Mouse (Mus musculus) limb, embryonic 14.5 days (tissue): ENCODE measurements at regions not wholly inside any gene's neighbourhood (a gene's known extent, or its start where the extent isn't known, plus 50 kb on each side); places are given as distances from the start of the nearest gene placed in this dataset.

Experiments
- ATAC-seq: fragments of 200-750 bp; cut with Nextera tagmentation; 2 replicates; pipeline ENCODE4 v1.8.0; 2017; ENCODE audit warnings: low read depth, moderate number of reproducible peaks, moderate TSS enrichment; ENCODE audit not compliant: low FRiP score
- DNase-seq: peaks from one replicate; pipeline ENCODE4 v3.0.0-alpha.2; 2015; ENCODE audit warnings: low spot score
- H3K27ac ChIP-seq: fragments of 300-500 bp; sonication (generic); replicated peaks from 2 replicates; pipeline ENCODE4 v1.5.1; 2014; ENCODE audit warnings: low read depth, mild to moderate bottlenecking, low read length, moderate library complexity, mixed read lengths
- H3K27me3 ChIP-seq: fragments of 300-500 bp; sonication (generic); 2 replicates; pipeline ENCODE4 v1.6.1; 2014; ENCODE audit warnings: low read length, mixed read lengths; ENCODE audit not compliant: control insufficient read depth, insufficient read depth
- H3K36me3 ChIP-seq: fragments of 300-500 bp; sonication (generic); 2 replicates; pipeline ENCODE4 v1.6.1; 2014; ENCODE audit warnings: mild to moderate bottlenecking, low read length, moderate library complexity, mixed read lengths; ENCODE audit not compliant: control insufficient read depth, insufficient read depth
- H3K4me1 ChIP-seq: fragments of 300-500 bp; sonication (generic); 2 replicates; pipeline ENCODE4 v1.6.1; 2014; ENCODE audit warnings: antibody characterized with exemption, low read length, mixed read lengths; ENCODE audit not compliant: control insufficient read depth, insufficient read depth
- H3K4me2 ChIP-seq: fragments of 300-500 bp; sonication (generic); replicated peaks from 2 replicates; pipeline ENCODE4 v1.6.1; 2014; ENCODE audit warnings: low read depth, mild to moderate bottlenecking, low read length, moderate library complexity; ENCODE audit not compliant: severe bottlenecking
- H3K4me3 ChIP-seq: fragments of 300-500 bp; sonication (generic); replicated peaks from 2 replicates; pipeline ENCODE4 v1.5.1; 2014; ENCODE audit warnings: low read length
- H3K9ac ChIP-seq: fragments of 300-500 bp; sonication (generic); 2 replicates; pipeline ENCODE4 v1.6.1; 2014; ENCODE audit warnings: mild to moderate bottlenecking, low read depth, low read length, moderate library complexity; ENCODE audit not compliant: severe bottlenecking
- H3K9me3 ChIP-seq: fragments of 300-500 bp; sonication (generic); 2 replicates; pipeline ENCODE4 v1.6.1; 2016; ENCODE audit warnings: low read length; ENCODE audit not compliant: control insufficient read depth
- POLR2A ChIP-seq: fragments of 200-500 bp; IDR thresholded peaks from 2 replicates; pipeline ENCODE4 v1.8.0; 2012; ENCODE audit warnings: inconsistent platforms, mild to moderate bottlenecking, moderate library complexity, borderline replicate concordance; ENCODE audit not compliant: insufficient read depth, insufficient read length; ENCODE audit errors: extremely low read depth
- WGBS: fragments of 180-500 bp; shearing (Covaris S2); extraction: QIAGEN DNeasy Blood & Tissue Kit; methylation state at CpG from one replicate; pipeline ENCODE4 v1.1.7; 2014; 5-methylcytosine and 5-hydroxymethylcytosine counted together

GRCm38 (mm10) chr2:171588158-171588557 is 455.1 kb downstream of the Cbln4 start:
- H3K4me3 ChIP-seq, result no peak overlapping the region
- no peaks in the 10 kb centered on the region for H3K27me3 ChIP-seq
- TF ChIP-seq POLR2A, result no peak
- no peak for DNase-seq
- H3K4me2 ChIP-seq, result no peak overlapping the region
- no peak for ATAC-seq
- H3K4me1 ChIP-seq, result peaks cover 6% of the 10 kb centered on the region; the same call in 1 of the 2 replicates
- no peak overlapping the region for H3K9ac ChIP-seq
- no peaks in the 10 kb centered on the region for H3K9me3 ChIP-seq
- WGBS, result 23% methylated on average over 4 of the region's 4 CpGs
- no peaks in the 10 kb centered on the region for H3K36me3 ChIP-seq
- H3K27ac ChIP-seq, result no peak overlapping the region

- 80% methylated on average over 9 of the region's 9 CpGs for WGBS
- Histone ChIP-seq H3K27me3 (no peaks in the 10 kb centered on the region), H3K36me3 (no peaks in the 10 kb centered on the region), H3K9me3 (no peaks in the 10 kb centered on the region), H3K4me1 (peaks cover 6% of the 10 kb centered on the region; the same call in 1 of the 2 replicates), H3K4me3 (no peak overlapping the region), H3K27ac (no peak overlapping the region), H3K9ac (no peak overlapping the region), H3K4me2 (no peak overlapping the region)
- no peak for TF ChIP-seq POLR2A
- ATAC-seq, result no peak
- no peak for DNase-seq
These were observed 455.6 kb downstream of the Cbln4 start for GRCm38 (mm10) chr2:171587635-171588034.

GRCm38 (mm10) chr2:171586853-171587220 is 456.4 kb downstream of the Cbln4 start:
- Histone ChIP-seq H3K4me3 (no peak overlapping the region), H3K4me2 (no peak overlapping the region), H3K9me3 (no peaks in the 10 kb centered on the region), H3K27ac (no peak overlapping the region), H3K9ac (no peak overlapping the region), H3K4me1 (peaks cover 6% of the 10 kb centered on the region; the same call in 1 of the 2 replicates), H3K27me3 (no peaks in the 10 kb centered on the region), H3K36me3 (no peaks in the 10 kb centered on the region)
- WGBS, result 89% methylated on average over 4 of the region's 4 CpGs
- ATAC-seq (no peak), DNase-seq (no peak)
- TF ChIP-seq POLR2A, result no peak

DNA sequence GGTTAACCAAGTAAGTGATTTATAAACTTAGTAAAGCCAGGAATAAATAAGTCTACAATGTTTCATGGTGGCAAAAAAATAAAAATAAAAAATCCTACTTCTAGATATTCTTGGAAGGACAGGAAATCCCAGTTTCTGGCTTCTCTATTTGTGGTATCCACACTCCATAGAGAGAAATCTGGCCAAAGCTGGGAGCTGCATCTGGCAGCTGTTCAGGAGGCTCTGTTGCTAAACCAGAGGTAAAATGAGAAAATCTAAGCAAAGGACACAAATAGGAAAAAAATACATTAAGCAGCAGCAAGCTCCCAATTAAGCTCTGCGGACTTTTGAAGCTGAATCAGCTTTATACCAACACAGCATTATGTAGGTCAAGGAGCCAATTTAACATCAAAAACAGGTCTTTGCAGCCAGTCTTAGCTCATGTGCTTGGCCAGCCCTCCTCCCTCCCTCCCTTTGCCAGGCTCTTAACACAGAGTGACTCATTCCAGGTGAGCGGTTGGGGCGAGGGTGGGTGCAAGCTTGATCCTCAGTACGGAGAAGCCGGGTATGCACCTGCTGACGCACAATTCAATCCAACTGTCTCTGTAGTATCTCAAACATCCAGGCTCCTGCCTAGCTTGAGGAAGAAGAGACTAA is 456.9 kb downstream of the Cbln4 start:
- Histone ChIP-seq H3K36me3 (no peaks in the 10 kb centered on the region), H3K4me2 (no peak overlapping the region), H3K9ac (no peak overlapping the region), H3K4me1 (peaks cover 6% of the 10 kb centered on the region; the same call in 1 of the 2 replicates), H3K4me3 (no peak overlapping the region), H3K27ac (no peak overlapping the region), H3K9me3 (no peaks in the 10 kb centered on the region), H3K27me3 (no peaks in the 10 kb centered on the region)
- no peak for ATAC-seq
- no peak for TF ChIP-seq POLR2A
- peak; percentile 42 for DNase-seq
- 48% methylated on average over 6 of the region's 6 CpGs for WGBS

DNA sequence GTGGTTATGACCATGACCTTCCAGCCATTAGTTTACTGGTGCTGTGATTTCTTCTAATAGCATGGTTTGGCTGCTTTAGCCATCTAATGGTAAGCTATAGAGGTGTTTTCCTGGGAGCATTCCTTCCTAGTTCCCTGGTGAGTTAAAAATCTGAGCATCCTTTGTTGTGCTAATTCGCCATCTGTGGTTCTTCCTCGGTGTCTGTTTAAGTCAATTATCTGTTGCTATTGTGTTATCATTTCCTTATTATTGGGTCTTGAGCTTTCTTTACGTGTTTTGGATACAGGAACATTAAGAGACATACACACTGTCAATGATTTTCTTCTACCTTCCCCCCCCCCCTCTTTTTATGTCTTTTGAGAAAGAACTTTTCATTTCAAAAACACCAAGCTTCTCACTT is 468.9 kb downstream of the Cbln4 start:
- H3K27me3 ChIP-seq, result no peaks in the 10 kb centered on the region
- DNase-seq, result no peak
- TF ChIP-seq POLR2A, result no peak
- no peaks in the 10 kb centered on the region for H3K9me3 ChIP-seq
- H3K4me3 ChIP-seq, result no peak overlapping the region
- H3K27ac ChIP-seq, result no peak overlapping the region
- H3K4me2 ChIP-seq, result no peak overlapping the region
- H3K4me1 ChIP-seq, result peaks cover 3% of the 10 kb centered on the region; the same call in 1 of the 2 replicates
- no peaks in the 10 kb centered on the region for H3K36me3 ChIP-seq
- WGBS, result 67% methylated on average over 3 of the region's 3 CpGs
- ATAC-seq, result no peak
- no peak overlapping the region for H3K9ac ChIP-seq
